Mouse (Mus musculus) brain, embryonic 14.5 days (tissue): ENCODE measurements around the gene Chst8.

Experiments
- CTCF ChIP-seq: fragments of 200-500 bp; IDR thresholded peaks from 2 replicates; pipeline ENCODE4 v1.5.1; 2012; ENCODE audit warnings: inconsistent platforms, mild to moderate bottlenecking, moderate library complexity, borderline replicate concordance; ENCODE audit not compliant: insufficient read depth, insufficient read length; ENCODE audit errors: extremely low read depth
- POLR2A ChIP-seq: fragments of 200-500 bp; IDR thresholded peaks from 2 replicates; pipeline ENCODE4 v1.6.1; 2012; ENCODE audit warnings: mild to moderate bottlenecking, inconsistent platforms, borderline replicate concordance; ENCODE audit not compliant: poor library complexity, insufficient read depth, insufficient read length, severe bottlenecking; ENCODE audit errors: extremely low read depth

GRCm38 (mm10) chr7:34781217-34781616 is 31.3 kb downstream of the Chst8 start:
- TF ChIP-seq POLR2A = no peak
- TF ChIP-seq CTCF = peak; percentile 31; the same call in 1 of the 2 replicates
